Mouse (Mus musculus): ENCODE measurements around the gene Ttll1.

DNA sequence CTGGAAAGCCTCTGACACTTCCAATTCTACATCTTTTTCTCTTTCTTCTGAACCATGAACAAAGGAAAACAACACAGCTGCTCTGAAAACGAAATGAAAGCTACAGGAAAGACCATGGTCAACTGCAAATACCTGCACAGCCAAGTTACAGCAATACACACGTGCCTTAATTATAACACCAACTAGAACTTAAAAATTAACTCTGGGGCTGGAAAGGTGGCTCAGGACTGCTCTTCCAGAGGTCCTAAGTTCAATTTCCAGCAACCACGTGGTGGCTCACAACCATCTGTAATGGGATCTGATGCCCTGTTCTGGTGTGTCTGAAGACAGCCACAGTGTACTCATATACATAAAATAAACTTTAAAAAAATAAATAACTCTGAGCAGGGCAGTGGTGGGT lies 55.7 kb downstream of the Ttll1 start:
- TF ChIP-seq POLR2A (IDR thresholded peaks at IDR 0.05; ENCODE audit: insufficient read depth, low read depth, low read length) (no peak), CTCF (IDR thresholded peaks at IDR 0.05; ENCODE audit: insufficient read depth, low read depth, low read length) (no peak)

All from olfactory bulb, adult 2 months (tissue).